Mouse (Mus musculus) liver, adult (tissue): ENCODE results near the gene Snrnp27.

Experiments
- GATA4 ChIP-seq: IDR thresholded peaks from 2 replicates; pipeline ENCODE4 v1.6.1; 2014; ENCODE audit warnings: mild to moderate bottlenecking, low read length; ENCODE audit not compliant: insufficient replicate concordance

Snrnp27 gene

DNA sequence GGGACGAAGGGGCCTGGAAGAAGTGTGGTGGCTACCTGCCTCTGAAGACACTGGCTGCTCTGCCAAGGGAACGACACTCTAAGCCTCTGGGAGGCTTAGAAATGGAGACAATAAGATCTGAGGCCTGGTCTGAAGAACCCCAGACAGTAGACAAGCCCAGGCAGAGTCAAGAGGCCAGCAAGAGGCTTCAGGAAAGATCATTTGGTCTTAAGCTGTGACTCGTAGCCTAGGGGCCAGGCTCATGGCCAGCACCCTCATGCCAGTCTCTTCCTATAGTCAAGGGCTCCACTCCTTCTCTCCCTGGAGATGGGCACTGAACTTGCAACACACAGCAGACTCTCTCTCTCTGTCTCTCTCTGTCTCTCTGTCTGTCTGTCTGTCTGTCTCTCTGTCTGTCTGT, 44.2 kb downstream of the Snrnp27 start:
- TF ChIP-seq GATA4, result no peak

GRCm38 (mm10) chr6:86639180-86640160, 44.9 kb downstream of the Snrnp27 start:
- TF ChIP-seq GATA4, result no peak

DNA sequence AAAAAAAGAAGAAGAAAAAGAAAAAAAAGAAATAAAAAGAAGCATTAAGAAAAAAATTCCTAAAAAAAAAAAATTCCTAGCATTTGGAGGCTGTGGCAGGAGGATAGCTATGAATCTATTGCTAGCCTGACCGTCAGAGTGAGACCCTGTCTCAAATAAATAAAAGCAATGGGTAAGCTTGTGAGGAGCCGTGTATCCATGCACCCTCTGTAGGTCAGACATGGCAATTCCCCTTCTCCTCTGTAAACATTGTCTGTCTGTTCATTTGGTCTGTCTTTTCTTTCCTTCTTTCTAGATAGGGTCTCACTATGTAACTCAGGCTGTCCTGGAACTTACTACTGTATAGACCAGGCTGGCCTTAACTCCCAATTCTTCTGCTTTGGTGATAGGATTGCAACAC, 45.9 kb downstream of the Snrnp27 start:
- TF ChIP-seq GATA4, result no peak

- no peak for TF ChIP-seq GATA4
Observed at GRCm38 (mm10) chr6:86637860-86638259, 46.5 kb downstream of the Snrnp27 start.

- TF ChIP-seq GATA4, result no peak
Observed at GRCm38 (mm10) chr6:86637171-86637835, 47.0 kb downstream of the Snrnp27 start.

GRCm38 (mm10) chr6:86636495-86636894, 47.8 kb downstream of the Snrnp27 start:
- TF ChIP-seq GATA4, result peak; percentile 44; the same call in 1 of the 2 replicates

DNA sequence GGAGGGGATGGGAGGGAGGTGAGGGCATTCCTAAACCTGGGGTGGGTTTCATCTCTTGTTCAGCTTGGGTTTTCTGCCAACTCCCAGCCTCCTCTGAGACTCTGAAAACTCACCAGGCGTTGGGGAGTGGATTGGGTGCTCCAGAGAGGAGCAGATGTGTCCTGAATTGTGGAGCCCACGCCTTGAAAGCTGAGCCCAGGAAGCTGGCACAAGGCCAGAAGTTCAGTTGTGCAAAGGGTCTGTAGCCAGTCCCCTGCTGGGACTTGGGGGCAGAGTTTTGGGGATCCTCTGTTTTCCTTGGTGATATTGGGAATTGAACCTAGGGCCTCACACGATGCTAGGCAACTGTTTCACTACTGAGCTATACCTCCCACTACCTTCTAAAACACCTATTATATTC, 54.2 kb downstream of the Snrnp27 start:
- TF ChIP-seq GATA4, result no peak

DNA sequence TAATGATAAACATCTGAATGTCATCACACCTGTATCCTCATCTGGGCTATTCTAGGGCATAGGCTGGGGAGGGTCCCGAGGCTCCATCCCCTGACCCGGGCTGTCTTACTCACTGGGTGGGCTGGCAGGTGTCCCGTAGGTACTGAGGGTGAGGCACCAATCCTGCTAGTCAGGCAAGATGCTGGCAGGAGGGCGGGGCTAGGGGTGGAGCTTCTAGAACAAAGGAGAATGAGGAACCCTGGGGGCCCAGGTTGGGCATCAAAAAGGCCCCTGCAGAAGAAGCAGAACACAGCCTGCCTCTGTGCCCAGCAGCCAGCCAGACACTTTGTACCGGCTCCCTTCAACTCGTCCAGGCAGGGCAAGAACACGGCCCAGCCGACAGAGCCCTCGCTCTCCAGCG, 56.4 kb downstream of the Snrnp27 start, which contains the start of gene Asprv1:
TSS of gene Asprv1 (plus strand) at position 219 of the 400 bp plus-strand sequence.
- TF ChIP-seq GATA4, result no peak
